Mouse (Mus musculus): ENCODE data around the gene Gm10964.
"Not testable (repeated sequence)": the region's sequence is repeated elsewhere in the genome, so short reads cannot be mapped to it uniquely, and the experiment has no call there.

The Gm10964 gene

GRCm38 (mm10) chr3:103779183-103779582 is 40.0 kb downstream of the Gm10964 start:
- no peak for DNase-seq (ENCODE audit: low read depth)

- no peak for DNase-seq (ENCODE audit: low read depth)
These were observed 41.1 kb downstream of the Gm10964 start for GRCm38 (mm10) chr3:103780271-103780670.

GRCm38 (mm10) chr3:103780777-103781176 is 41.6 kb downstream of the Gm10964 start:
- DNase-seq (ENCODE audit: low read depth), result no peak

DNA sequence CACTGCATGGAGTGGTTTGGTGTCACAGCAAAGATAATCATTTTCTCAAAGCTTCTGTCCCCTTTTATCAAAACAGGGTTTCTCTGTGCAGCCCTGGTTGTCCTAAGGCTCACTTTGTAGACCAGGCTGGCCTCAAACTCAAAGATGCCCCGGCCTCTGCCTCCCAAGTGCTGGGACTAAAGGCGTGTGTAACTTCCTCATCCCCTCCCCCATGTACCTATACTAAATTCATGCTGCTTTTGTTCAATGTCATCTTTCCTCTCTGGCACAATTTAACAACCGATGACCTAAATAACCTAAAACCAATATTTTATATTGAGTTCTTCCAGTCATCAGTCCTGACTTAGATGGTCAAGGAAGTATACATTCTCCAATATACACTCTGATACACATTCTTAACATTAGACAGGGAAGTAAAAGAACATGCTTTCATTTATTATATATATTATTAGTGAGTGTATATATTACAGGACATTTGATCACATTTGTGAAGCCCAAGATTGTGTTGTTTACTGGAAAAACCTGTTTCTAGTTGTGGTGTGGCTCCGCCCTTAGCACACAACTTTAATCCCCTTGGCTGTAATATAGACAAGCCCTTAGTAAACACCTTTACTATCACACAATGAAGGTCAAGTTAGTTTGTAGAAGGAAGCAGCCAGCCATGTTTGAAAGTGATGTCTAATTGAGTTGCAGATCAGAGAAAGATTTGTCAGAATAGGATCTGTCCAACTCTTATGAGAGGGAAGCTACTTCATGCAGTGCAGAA is 43.9 kb downstream of the Gm10964 start:
- no peak for DNase-seq (ENCODE audit: low read depth)

DNA sequence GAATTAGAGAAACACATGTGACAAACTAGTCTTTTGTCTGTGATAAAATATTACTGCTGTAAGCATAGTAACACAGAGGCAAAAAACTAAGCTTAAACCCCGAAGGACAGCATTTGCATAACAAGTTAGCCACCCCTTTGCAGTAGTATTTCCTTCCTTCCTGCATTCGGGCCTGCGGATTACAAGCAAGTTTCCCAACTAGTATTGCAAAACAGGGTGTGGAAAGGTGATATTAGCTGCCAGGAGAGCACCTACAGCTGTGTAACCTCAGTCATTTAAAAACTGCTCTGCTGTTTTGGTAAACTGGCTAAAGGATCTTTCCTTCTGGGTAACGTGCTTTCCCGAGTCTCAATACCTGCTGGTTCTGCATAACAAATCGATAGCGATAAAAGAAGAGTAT is 48.1 kb downstream of the Gm10964 start:
- DNase-seq (ENCODE audit: low read depth), result no peak

- DNase-seq (ENCODE audit: low read depth), result no peak
These were observed 49.9 kb downstream of the Gm10964 start for GRCm38 (mm10) chr3:103789096-103789495.

DNA sequence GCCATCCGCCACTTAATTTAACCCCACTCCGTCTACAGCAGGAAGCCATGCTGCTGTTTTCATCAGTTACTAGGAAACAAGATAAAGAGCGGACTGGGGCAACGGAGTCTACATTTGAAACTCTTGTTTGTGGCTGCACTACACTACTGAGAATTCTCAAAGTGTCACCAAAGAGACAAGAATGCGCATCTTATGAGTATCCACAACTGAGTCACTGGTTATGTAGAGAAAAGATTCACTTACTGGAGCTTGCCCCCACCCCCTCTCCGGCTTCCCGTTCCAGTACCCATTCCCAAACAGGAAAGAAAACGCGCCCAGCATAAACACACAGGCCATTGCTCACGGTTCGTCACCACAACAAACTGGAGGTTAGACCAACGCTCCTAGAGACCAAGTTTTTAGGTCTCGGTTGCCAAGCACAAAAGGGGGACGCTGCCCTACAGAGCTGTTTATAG is 50.8 kb downstream of the Gm10964 start:
- peak; percentile 66 for DNase-seq (ENCODE audit: low read depth)

DNA sequence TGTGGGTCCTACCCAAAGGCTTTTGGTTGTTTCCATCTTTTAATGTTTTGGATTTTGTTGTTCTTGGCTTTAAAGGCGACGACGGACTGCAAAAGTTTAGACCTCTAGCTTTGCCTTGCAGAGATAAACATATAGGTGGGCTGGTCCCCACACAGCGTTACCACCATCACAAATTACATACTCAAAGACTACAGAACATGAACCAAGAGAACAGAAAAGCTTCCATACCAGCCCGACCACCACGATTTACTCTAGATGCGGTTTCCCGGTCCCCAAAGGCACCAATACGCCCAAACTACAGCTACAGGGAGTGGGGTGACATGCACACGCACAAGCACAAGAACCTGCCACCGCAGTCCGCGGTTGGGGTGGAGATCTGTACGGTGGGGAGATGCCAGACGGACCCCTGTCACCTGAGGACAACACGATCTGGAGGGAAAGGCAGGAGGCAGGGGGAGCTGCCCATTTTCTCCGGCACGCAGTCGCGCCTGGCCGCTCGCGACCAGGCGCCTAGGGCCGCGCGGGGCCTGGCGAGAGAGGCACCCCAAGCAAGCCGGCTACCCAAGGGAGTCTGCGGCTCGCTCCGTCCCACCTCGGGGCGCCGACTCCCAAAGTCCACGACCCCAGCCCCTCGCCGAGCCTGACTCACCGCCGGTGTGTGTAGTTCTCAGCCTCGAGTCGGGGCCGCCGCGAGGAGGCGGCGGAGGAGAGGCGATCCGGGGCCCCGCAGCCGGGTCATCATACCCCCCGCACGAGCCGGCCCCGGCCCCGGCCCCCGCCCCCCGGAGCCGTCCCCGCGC is 51.4 kb downstream of the Gm10964 start:
- peak; percentile 47 for DNase-seq (ENCODE audit: low read depth)

- DNase-seq (ENCODE audit: low read depth), result peak; percentile 94
These were observed 52.3 kb downstream of the Gm10964 start, which contains the start of gene Hipk1 for GRCm38 (mm10) chr3:103791230-103792110. TSS of gene Hipk1 (minus strand) at chr3:103791563.

DNA sequence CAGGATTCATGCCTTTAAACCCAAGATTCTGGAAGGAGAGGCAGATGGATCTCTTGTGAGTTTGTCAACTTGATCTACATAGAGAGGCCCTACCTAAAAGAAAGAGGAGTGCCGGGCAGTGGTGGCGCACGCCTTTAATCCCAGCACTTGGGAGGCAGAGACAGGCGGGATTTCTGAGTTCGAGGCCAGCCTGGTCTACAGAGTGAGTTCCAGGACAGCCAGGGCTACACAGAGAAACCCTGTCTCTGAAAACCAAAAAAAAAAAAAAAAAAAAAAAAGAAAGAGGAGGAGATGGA is 52.9 kb downstream of the Gm10964 start:
- not testable (repeated sequence) for DNase-seq (ENCODE audit: low read depth)

- DNase-seq (ENCODE audit: low read depth), result no peak
These were observed 53.4 kb downstream of the Gm10964 start for GRCm38 (mm10) chr3:103792566-103792965.
